Mouse (Mus musculus) ES-E14 (cell line): ENCODE results near the gene Dctn2. TPM values are rescaled to one million over a fixed set of nuclear protein-coding genes. Genes with fewer than 3 reads are reported as not detected.
A peak's percentile ranks its signal among the peaks of the same experiment; 100 is the strongest.

Experiments
- DNase-seq: peaks from one replicate; pipeline ENCODE4 v3.0.0-alpha.2; 2013; ENCODE audit warnings: low read depth, low spot score
- H3K27ac ChIP-seq: 2 replicates; pipeline ENCODE4 v1.5.1; 2012; ENCODE audit warnings: low read depth, mild to moderate bottlenecking, low read length, moderate library complexity, mixed read lengths; ENCODE audit not compliant: poor library complexity, insufficient read depth, severe bottlenecking
- H3K36me3 ChIP-seq: 2 replicates; pipeline ENCODE4 v1.6.1; 2012; ENCODE audit warnings: mild to moderate bottlenecking, low read length, moderate library complexity, mixed read lengths; ENCODE audit not compliant: control insufficient read depth, poor library complexity, insufficient read depth, severe bottlenecking
- H3K4me1 ChIP-seq, 2 experiments: fragments of 150-350 bp in 1 of 2; sonication (generic) in 1 of 2; 2 replicates each; pipeline ENCODE4 v1.6.1; 2012; ENCODE audit warnings: low read length in 2 of 2, mild to moderate bottlenecking in 1 of 2, mixed read lengths in 1 of 2; ENCODE audit not compliant: control insufficient read depth in 2 of 2, insufficient read depth in 2 of 2, poor library complexity in 1 of 2
- H3K4me3 ChIP-seq, 2 experiments: fragments of 150-350 bp in 1 of 2; sonication (generic) in 1 of 2; 2 replicates each; pipeline ENCODE4 v1.5.1; 2012; ENCODE audit warnings: low read length in 2 of 2, low read depth in 1 of 2, mild to moderate bottlenecking in 1 of 2, mixed read lengths in 1 of 2; ENCODE audit not compliant: insufficient read depth in 1 of 2, poor library complexity in 1 of 2, severe bottlenecking in 1 of 2
- H3K9ac ChIP-seq: 2 replicates; pipeline ENCODE4 v1.6.1; 2012; ENCODE audit warnings: low read depth, mild to moderate bottlenecking, low read length, mixed read lengths; ENCODE audit not compliant: poor library complexity, insufficient read depth, severe bottlenecking
- H3K9me3 ChIP-seq: fragments of 150-350 bp; sonication (generic); 2 replicates; pipeline ENCODE4 v1.6.1; 2012; ENCODE audit warnings: low read depth, mild to moderate bottlenecking, low read length; ENCODE audit not compliant: control insufficient read depth, insufficient read depth
- CHD2 ChIP-seq: IDR thresholded peaks from 2 replicates; pipeline ENCODE4 v1.6.1; 2014; ENCODE audit warnings: mild to moderate bottlenecking, low read depth, low read length, inconsistent platforms
- HCFC1 ChIP-seq: IDR thresholded peaks from 2 replicates; pipeline ENCODE4 v1.6.1; 2012; ENCODE audit warnings: low read length, inconsistent platforms, borderline replicate concordance; ENCODE audit not compliant: insufficient read depth
- MAFK ChIP-seq: IDR thresholded peaks from 2 replicates; pipeline ENCODE4 v1.6.1; 2014; ENCODE audit warnings: mild to moderate bottlenecking, low read depth, low read length, inconsistent platforms; ENCODE audit not compliant: insufficient read depth
- ZC3H11A ChIP-seq: IDR thresholded peaks from 2 replicates; pipeline ENCODE4 v1.6.1; 2012; ENCODE audit warnings: low read depth, mild to moderate bottlenecking, inconsistent platforms, low read length, borderline replicate concordance
- ZNF384 ChIP-seq: IDR thresholded peaks from 2 replicates; pipeline ENCODE4 v1.6.1; 2012; ENCODE audit warnings: low read depth, low read length, inconsistent platforms
- in situ Hi-C, 2 experiments: fragments of 600-800 bp; cut with MboI; formaldehyde crosslinking; loops; one replicate each; pipeline ENCODE4 v1.15.1; 2025; ENCODE audit warnings: low sequenced_read_pairs in 2 of 2, inconsistent platforms in 1 of 2; ENCODE audit not compliant: unreplicated experiment in 2 of 2
- total RNA-seq: library from RNA; depleted of rRNA; stranded (reverse); fragments of 300-350 nt; gene quantifications from 2 replicates; pipeline ENCODE4 v1.2.3, GENCODE M21; 2012

Gene Dctn2
- total RNA-seq, 1 experiment: 139 TPM

DNA sequence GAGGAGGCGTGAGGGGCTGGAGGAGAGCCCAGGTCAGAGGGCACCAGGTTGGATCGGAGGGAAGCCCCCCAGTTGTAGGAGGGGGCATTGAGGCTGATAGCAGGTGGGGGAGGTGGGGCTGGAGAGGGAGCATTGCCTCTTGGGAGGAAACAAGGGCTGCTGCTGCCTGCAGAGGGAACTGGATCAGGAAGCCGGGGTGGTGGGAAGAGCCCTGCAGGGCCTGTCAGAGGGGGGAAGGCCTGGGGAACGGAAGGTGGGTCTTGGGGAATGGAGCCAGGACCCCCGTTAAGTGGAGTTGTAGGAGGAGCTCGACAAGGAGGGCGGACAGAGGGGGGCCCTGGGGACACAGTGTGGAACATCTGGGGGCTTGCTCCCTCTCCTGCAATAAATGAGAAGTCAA, 20.0 kb downstream of the Dctn2 start:
- Histone ChIP-seq H3K9ac (no peak overlapping the region), H3K9me3 (no peaks in the 10 kb centered on the region), H3K4me1 (peaks cover 8 to 41% of the 10 kb centered on the region in 2 experiments), H3K27ac (no peak overlapping the region), H3K36me3 (peaks cover 53% of the 10 kb centered on the region), H3K4me3 (no peak overlapping the region)
- no peak for TF ChIP-seq CHD2
- no peak for TF ChIP-seq HCFC1
- TF ChIP-seq ZC3H11A: no peak
- no peak for TF ChIP-seq MAFK
- TF ChIP-seq ZNF384: no peak
- no peak for DNase-seq
- in situ Hi-C loops: no loop called here

- H3K27ac ChIP-seq: no peak overlapping the region
- TF ChIP-seq ZNF384 (no peak), ZC3H11A (no peak), HCFC1 (no peak), CHD2 (no peak), MAFK (no peak)
- in situ Hi-C loops: no loop called here
- peaks cover 8 to 43% of the 10 kb centered on the region in 2 experiments for H3K4me1 ChIP-seq
- H3K9me3 ChIP-seq: no peaks in the 10 kb centered on the region
- no peak overlapping the region for H3K4me3 ChIP-seq
- H3K9ac ChIP-seq: no peak overlapping the region
- DNase-seq: no peak
- peaks cover 48% of the 10 kb centered on the region for H3K36me3 ChIP-seq
Measured at GRCm38 (mm10) chr10:127286730-127287129, 20.6 kb downstream of the Dctn2 start.

GRCm38 (mm10) chr10:127287271-127287935, 21.2 kb downstream of the Dctn2 start:
- TF ChIP-seq ZNF384 (no peak), HCFC1 (no peak), MAFK (no peak), ZC3H11A (no peak), CHD2 (no peak)
- in situ Hi-C loops: no loop called here
- DNase-seq: no peak
- H3K4me3 ChIP-seq: peak overlapping the region; percentile 89 to 94; a peak in 2 of 4 replicates
- H3K9me3 ChIP-seq: no peaks in the 10 kb centered on the region
- H3K9ac ChIP-seq: 0 out of 2 replicates have a peak overlapping the region, but pooled peaks have one; percentile 12
- H3K36me3 ChIP-seq: peaks cover 44% of the 10 kb centered on the region
- peak overlapping the region; percentile 16; the same call in 1 of the 2 replicates for H3K27ac ChIP-seq
- H3K4me1 ChIP-seq: peaks cover 8 to 41% of the 10 kb centered on the region in 2 experiments

- Histone ChIP-seq H3K36me3 (peaks cover 39% of the 10 kb centered on the region), H3K4me1 (peaks cover 6 to 35% of the 10 kb centered on the region in 2 experiments), H3K9ac (peak overlapping the region; percentile 92), H3K9me3 (no peaks in the 10 kb centered on the region), H3K27ac (peak overlapping the region; percentile 95; the same call in 1 of the 2 replicates), H3K4me3 (peak overlapping the region; percentile 89 to 94)
- DNase-seq: no peak
- in situ Hi-C loops: no loop called here
- TF ChIP-seq HCFC1: no peak
- no peak for TF ChIP-seq MAFK
- no peak for TF ChIP-seq CHD2
- TF ChIP-seq ZC3H11A: no peak
- no peak for TF ChIP-seq ZNF384
Measured at GRCm38 (mm10) chr10:127287936-127288293, 21.7 kb downstream of the Dctn2 start.
